Mouse (Mus musculus) neural tube, embryonic 14.5 days (tissue): Measurements from ENCODE around the gene Extl2. TPM values are rescaled to one million over a fixed set of nuclear protein-coding genes. Genes with fewer than 3 reads are reported as not detected.
A peak's percentile ranks its signal among the peaks of the same experiment; 100 is the strongest.

Experiments used
- ATAC-seq: fragments of 200-750 bp; cut with Nextera tagmentation; 2 replicates; pipeline ENCODE4 v1.8.0; 2017; ENCODE audit warnings: low read depth, mild to moderate bottlenecking, moderate TSS enrichment, moderate library complexity
- H3K27ac ChIP-seq: fragments of 300-500 bp; sonication (generic); 2 replicates; pipeline ENCODE4 v1.5.1; 2014; ENCODE audit warnings: low read depth, mild to moderate bottlenecking, control low read depth, low read length, moderate library complexity, mixed read lengths
- H3K27me3 ChIP-seq: fragments of 300-500 bp; sonication (generic); 2 replicates; pipeline ENCODE4 v1.6.1; 2014; ENCODE audit warnings: low read length; ENCODE audit not compliant: control insufficient read depth, insufficient read depth
- H3K36me3 ChIP-seq: fragments of 300-500 bp; sonication (generic); 2 replicates; pipeline ENCODE4 v1.6.1; 2014; ENCODE audit warnings: low read length, mixed read lengths; ENCODE audit not compliant: control insufficient read depth, insufficient read depth
- H3K4me1 ChIP-seq: fragments of 300-500 bp; sonication (generic); 2 replicates; pipeline ENCODE4 v1.6.1; 2014; ENCODE audit warnings: low read length; ENCODE audit not compliant: control insufficient read depth, insufficient read depth
- H3K4me2 ChIP-seq: fragments of 300-500 bp; sonication (generic); 2 replicates; pipeline ENCODE4 v1.6.1; 2014; ENCODE audit warnings: mild to moderate bottlenecking, low read depth, low read length, control low read depth
- H3K4me3 ChIP-seq: fragments of 300-500 bp; sonication (generic); 2 replicates; pipeline ENCODE4 v1.5.1; 2014; ENCODE audit warnings: low read depth, low read length, control low read depth, mixed read lengths
- H3K9ac ChIP-seq: fragments of 300-500 bp; sonication (generic); replicated peaks from 2 replicates; pipeline ENCODE4 v1.6.1; 2014; ENCODE audit warnings: low read depth, mild to moderate bottlenecking, control low read depth, low read length, mixed read lengths
- H3K9me3 ChIP-seq: fragments of 300-500 bp; sonication (generic); 2 replicates; pipeline ENCODE4 v1.6.1; 2016; ENCODE audit warnings: low read length; ENCODE audit not compliant: control insufficient read depth
- WGBS: fragments of 180-500 bp; shearing (Covaris S2); extraction: QIAGEN DNeasy Blood & Tissue Kit; methylation state at CpG from one replicate; pipeline ENCODE4 v1.1.7; 2014; 5-methylcytosine and 5-hydroxymethylcytosine counted together
- polyA plus RNA-seq: library from polyadenylated mRNA; unstranded; fragments of >200 nt; fragmentation: Nextera tagmentation; extraction: Ambion mirVana; gene quantifications from 2 replicates; pipeline ENCODE4 v1.2.1, GENCODE M21; 2014

The Extl2 gene
- polyA plus RNA-seq, 1 experiment from 2014 or later: 49.3 TPM

DNA sequence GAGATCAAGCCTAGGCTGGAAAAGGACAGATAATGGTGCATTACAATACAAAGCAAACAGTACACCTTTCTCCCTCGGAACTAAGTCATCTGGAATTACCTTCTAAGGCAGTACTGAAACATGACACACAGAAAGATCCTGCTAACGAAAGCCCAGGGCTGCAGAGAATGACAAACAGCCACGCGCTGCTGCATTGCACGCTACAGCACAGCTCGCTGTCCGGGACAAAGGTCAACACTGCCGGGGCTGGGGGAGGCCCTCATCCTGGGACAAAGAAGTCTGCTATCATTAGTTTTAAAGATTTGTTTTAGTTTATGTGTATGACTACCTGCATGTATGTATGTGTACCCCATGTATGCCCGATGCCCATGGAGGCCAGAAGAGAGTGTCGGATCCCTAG, 14.2 kb upstream of the Extl2 start:
- ATAC-seq: no peak
- H3K9me3 ChIP-seq: no peaks in the 10 kb centered on the region
- peaks cover 21% of the 10 kb centered on the region for H3K36me3 ChIP-seq
- H3K27ac ChIP-seq: no peak overlapping the region
- no peaks in the 10 kb centered on the region for H3K4me1 ChIP-seq
- H3K9ac ChIP-seq: no peak overlapping the region
- H3K27me3 ChIP-seq: no peaks in the 10 kb centered on the region
- no peak overlapping the region for H3K4me3 ChIP-seq
- WGBS: 61% methylated on average over 10 of the region's 10 CpGs
- no peak overlapping the region for H3K4me2 ChIP-seq

DNA sequence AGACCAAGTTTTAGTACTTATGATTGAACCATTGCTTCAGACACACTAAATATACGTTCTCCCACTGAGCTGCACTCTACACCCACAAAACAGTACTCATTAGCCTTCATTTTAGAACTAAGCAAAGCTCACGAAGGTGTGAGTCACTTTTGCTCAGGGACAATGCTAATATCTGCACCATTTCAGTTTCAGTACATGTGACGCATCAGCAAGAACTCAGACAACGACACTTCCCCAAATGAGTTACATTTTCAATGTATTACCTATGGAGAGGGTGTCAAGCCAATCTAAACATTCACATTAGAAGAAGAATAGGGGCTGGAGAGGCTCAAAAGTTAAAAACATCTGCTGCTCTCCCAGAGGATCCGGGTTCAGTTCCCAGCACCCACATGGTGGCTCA, 10.3 kb upstream of the Extl2 start:
- Histone ChIP-seq H3K4me3 (no peak overlapping the region), H3K27ac (no peak overlapping the region), H3K27me3 (no peaks in the 10 kb centered on the region), H3K9me3 (no peaks in the 10 kb centered on the region), H3K9ac (no peak overlapping the region), H3K36me3 (peaks cover 10% of the 10 kb centered on the region; the same call in 1 of the 2 replicates), H3K4me1 (no peaks in the 10 kb centered on the region), H3K4me2 (no peak overlapping the region)
- no peak for ATAC-seq
- 92% methylated on average over 5 of the region's 5 CpGs for WGBS

DNA sequence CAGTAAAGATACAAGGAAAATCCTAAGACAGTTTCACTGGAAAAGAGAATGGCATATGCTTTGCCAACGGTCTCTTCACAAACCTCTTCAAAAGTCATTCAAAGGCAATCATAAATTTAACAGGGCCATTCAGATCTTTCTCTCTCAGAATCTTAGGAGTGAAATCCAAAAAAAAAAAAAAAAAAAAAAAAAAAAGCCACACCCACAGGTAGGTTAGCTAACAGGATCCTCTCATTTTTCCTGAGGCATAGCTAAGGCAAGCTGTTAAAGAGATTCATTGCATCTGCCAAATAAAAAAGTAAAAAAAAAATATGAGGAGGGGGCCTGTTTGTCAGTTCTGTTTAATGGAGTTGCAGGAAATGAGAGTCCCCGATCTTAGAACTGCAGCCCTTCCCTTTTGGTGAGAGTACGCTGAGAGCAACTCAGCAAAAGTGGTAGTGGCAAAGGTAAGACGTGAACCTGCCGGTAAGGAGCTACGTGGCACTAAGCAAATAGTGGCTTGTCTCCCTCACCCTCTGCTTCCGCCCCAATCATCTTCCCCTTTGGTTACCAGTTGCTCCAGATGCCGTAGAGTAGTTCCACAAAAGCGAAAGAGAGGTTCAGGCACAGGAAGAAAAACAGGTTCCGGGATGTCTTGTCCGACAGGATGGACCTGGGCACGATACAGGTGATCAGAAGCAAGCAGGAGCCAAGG, 831 bp upstream of the Extl2 start:
- 4% methylated on average over 12 of the region's 12 CpGs for WGBS
- Histone ChIP-seq H3K36me3 (no peaks in the 10 kb centered on the region), H3K4me2 (peak overlapping the region; percentile 98), H3K9me3 (no peaks in the 10 kb centered on the region), H3K27ac (peak overlapping the region; percentile 88), H3K4me1 (peaks cover 21% of the 10 kb centered on the region), H3K4me3 (peak overlapping the region; percentile 58), H3K9ac (peak overlapping the region; percentile 77), H3K27me3 (no peaks in the 10 kb centered on the region)
- ATAC-seq: no peak

DNA sequence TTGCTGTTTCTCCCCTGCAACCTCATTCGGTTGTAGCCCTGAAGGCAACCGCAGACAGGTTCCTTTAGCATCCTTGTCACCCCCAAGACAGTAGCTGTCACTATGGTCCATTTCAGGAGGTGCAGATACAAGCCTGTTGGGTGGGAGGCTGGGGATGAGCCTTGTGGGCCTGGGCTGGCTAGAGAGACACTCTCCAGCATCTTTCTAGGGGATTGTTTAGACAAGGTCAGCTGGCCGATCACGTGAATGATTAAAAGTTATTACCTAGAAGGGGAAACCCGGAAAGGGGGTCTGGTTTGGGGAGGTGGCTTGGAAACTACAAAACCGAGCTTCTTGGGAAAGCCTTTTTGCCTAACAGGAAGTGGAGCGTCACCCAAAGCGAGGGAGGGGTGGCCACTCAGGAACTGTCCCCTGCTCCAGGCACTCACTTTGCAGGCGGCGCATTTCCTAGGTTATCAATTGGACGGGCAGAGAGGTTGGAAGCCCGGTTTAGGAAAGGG, 729 bp downstream of the Extl2 start:
- WGBS: under 1% methylated on average over 12 of the region's 12 CpGs
- H3K9me3 ChIP-seq: no peaks in the 10 kb centered on the region
- peaks cover 21% of the 10 kb centered on the region for H3K4me1 ChIP-seq
- peak overlapping the region; percentile 98 for H3K4me2 ChIP-seq
- peak overlapping the region; percentile 88 for H3K27ac ChIP-seq
- H3K27me3 ChIP-seq: no peaks in the 10 kb centered on the region
- ATAC-seq: peak; percentile 77
- H3K9ac ChIP-seq: peak overlapping the region; percentile 77
- peak overlapping the region; percentile 58 for H3K4me3 ChIP-seq
- no peaks in the 10 kb centered on the region for H3K36me3 ChIP-seq

DNA sequence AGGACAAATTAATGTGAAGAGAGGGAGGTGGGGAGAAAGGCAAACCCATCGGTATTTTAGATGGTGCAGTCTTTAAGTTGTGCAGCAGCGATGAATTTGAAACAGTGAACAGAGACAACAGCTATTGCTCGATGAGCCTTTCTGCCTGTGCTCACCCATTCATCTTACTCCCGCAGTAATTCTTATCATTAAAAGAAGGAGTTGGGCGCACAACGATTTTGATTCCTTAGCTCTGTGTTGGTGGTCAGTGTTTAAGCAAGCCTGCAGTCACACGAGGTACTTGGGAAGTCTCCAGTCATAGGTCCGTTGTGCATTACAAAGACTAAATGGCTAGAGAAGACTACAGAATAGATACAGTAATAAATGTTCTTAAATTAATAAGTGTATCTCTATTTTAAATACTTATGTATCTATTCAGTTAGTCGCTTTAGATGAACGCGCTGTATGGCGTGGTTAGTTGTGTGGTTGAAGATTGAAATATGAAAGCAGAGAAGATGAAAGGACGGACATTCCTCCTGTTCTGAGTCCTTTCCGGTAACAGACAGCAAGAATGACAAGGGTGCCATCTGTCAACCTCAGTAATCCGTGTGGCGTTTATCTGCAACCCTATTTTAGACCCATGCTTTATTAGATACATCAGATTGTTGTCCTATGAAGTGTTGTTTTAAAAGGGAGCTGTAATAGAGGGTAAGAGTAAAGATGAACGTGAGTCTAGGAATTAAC, 2.5 kb downstream of the Extl2 start:
- Histone ChIP-seq H3K27ac (no peak overlapping the region), H3K4me1 (peaks cover 21% of the 10 kb centered on the region), H3K9ac (no peak overlapping the region), H3K27me3 (no peaks in the 10 kb centered on the region), H3K9me3 (no peaks in the 10 kb centered on the region), H3K4me2 (peak overlapping the region; percentile 98), H3K36me3 (no peaks in the 10 kb centered on the region), H3K4me3 (peak overlapping the region; percentile 58)
- 71% methylated on average over 17 of the region's 17 CpGs for WGBS
- ATAC-seq: no peak

DNA sequence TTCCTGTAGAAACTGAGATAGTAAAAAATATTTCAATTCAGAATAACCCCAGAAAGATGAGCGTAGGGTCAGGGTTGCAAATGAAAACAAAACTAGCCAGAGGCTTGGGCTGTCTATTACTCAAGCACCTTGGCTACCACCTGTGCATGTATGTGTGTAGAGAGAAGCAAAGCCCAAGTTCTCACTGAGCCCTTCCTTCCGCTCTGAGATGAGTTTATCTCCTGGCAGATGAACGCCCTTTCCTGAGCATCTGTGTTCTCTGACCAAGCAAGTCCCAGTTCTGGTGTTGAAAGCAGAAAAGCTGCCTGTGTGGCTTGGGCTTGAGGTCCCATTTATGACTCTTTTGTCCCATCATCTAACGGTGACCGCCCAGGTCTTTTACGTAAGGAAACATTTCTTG, 7.6 kb downstream of the Extl2 start:
- Histone ChIP-seq H3K9ac (no peak overlapping the region), H3K4me3 (no peak overlapping the region), H3K4me2 (no peak overlapping the region), H3K36me3 (no peaks in the 10 kb centered on the region), H3K9me3 (no peaks in the 10 kb centered on the region), H3K27ac (no peak overlapping the region), H3K27me3 (no peaks in the 10 kb centered on the region), H3K4me1 (peaks cover 3% of the 10 kb centered on the region; the same call in 1 of the 2 replicates)
- ATAC-seq: no peak
- whole genome bisulfite sequencing: 91% methylated on average over 6 of the region's 6 CpGs

DNA sequence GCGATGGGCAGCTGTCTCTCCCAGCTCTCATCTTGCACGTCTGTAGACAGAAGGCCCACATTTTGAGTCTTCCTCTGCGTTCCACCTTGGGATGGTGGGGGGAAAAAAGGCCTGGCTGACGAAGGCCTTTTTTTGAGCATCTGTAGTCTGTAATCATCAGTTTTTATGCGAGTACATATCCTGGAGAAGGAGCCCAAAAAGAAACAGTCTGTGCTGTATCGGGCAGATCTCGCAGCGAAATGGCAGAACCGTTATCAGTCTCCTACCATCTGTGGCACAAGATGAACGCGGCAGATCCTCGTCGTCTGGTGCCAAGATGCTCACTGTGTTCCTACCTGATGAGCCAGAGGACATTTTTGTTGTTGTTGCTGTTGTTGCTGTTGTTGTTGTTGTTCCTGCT, 8.9 kb downstream of the Extl2 start:
- H3K27ac ChIP-seq: no peak overlapping the region
- no peak overlapping the region for H3K4me3 ChIP-seq
- no peak for ATAC-seq

DNA sequence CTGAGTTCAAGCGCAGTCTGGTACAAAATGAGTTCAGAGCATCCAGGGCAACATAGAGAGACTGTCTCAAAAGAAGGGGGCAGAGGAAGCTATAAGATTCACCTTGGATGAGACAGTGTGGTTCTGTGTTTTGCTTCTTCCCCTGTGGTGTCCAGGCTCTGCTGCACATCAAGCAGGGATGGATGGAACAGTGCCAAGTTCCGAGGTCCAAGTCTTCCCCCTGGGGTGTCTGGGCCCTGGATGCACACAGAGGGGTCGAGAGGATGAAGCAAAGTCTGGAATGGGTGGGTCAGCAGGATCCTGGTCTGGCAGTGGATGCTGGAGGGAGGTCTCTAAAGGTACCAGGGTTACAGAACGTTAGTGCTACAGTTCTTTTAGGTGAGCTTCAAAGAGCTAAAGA, 11.3 kb downstream of the Extl2 start:
- ATAC-seq: 0 out of 2 replicates have a peak, but pooled peaks have one; percentile 25
- Histone ChIP-seq H3K9ac (no peak overlapping the region), H3K4me1 (no peaks in the 10 kb centered on the region), H3K36me3 (no peaks in the 10 kb centered on the region), H3K27ac (no peak overlapping the region), H3K9me3 (no peaks in the 10 kb centered on the region), H3K4me2 (no peak overlapping the region), H3K27me3 (no peaks in the 10 kb centered on the region), H3K4me3 (no peak overlapping the region)
- 71% methylated on average over 4 of the region's 4 CpGs for WGBS

More for the DNA sequence above, 8.9 kb downstream of the Extl2 start:
- Histone ChIP-seq H3K27me3 (no peaks in the 10 kb centered on the region), H3K36me3 (no peaks in the 10 kb centered on the region), H3K9me3 (no peaks in the 10 kb centered on the region), H3K9ac (no peak overlapping the region), H3K4me2 (no peak overlapping the region), H3K4me1 (no peaks in the 10 kb centered on the region)
- WGBS: 83% methylated on average over 13 of the region's 13 CpGs

DNA sequence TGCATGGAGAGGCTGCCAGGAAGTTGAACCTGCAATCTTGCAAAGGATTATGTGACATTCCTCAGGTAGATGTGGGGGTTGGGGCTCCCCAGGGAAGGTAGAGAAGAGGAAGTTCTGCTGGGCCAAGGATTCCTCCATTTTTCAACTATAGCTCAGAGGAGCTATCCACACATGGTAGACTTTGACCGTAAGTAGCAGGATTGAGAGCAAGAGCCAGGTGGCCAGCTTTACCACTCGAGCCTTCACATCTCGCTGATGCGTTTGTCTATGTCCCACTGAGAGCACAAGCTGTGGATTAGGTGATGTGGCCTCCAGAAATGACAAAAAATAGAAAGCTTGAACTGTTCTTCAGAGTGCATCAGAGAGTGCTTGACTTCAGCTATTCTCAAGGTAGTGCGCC, 11.9 kb downstream of the Extl2 start:
- H3K27ac ChIP-seq: no peak overlapping the region
- ATAC-seq: no peak

More for the DNA sequence above, 11.9 kb downstream of the Extl2 start:
- H3K4me1 ChIP-seq: no peaks in the 10 kb centered on the region
- H3K9ac ChIP-seq: no peak overlapping the region
- no peaks in the 10 kb centered on the region for H3K9me3 ChIP-seq
- H3K4me3 ChIP-seq: no peak overlapping the region
- no peaks in the 10 kb centered on the region for H3K27me3 ChIP-seq
- 93% methylated on average over 5 of the region's 5 CpGs for WGBS
- H3K36me3 ChIP-seq: no peaks in the 10 kb centered on the region
- no peak overlapping the region for H3K4me2 ChIP-seq
